Mouse (Mus musculus) limb, embryonic 11.5 days (tissue): Measurements from ENCODE around the gene Ncam2. TPM values are rescaled to one million over a fixed set of nuclear protein-coding genes. Genes with fewer than 3 reads are reported as not detected.

Experiments used
- ATAC-seq: fragments of 200-750 bp; cut with Nextera tagmentation; 2 replicates; pipeline ENCODE4 v1.8.0; 2017; ENCODE audit warnings: low read depth; ENCODE audit not compliant: insufficient number of reproducible peaks, low FRiP score, low TSS enrichment
- DNase-seq: peaks from one replicate; pipeline ENCODE4 v3.0.0-alpha.2; 2015; ENCODE audit warnings: low spot score
- H3K27ac ChIP-seq: fragments of 300-500 bp; sonication (generic); replicated peaks from 2 replicates; pipeline ENCODE4 v1.5.1; 2014; ENCODE audit warnings: low read depth, mild to moderate bottlenecking, low read length
- H3K27me3 ChIP-seq: fragments of 300-500 bp; sonication (generic); 2 replicates; pipeline ENCODE4 v1.6.1; 2014; ENCODE audit warnings: mild to moderate bottlenecking, low read length, mixed read lengths; ENCODE audit not compliant: control insufficient read depth, insufficient read depth
- H3K36me3 ChIP-seq: fragments of 300-500 bp; sonication (generic); 2 replicates; pipeline ENCODE4 v1.6.1; 2014; ENCODE audit warnings: mild to moderate bottlenecking, low read length, moderate library complexity, mixed read lengths; ENCODE audit not compliant: control insufficient read depth, insufficient read depth
- H3K4me1 ChIP-seq: fragments of 300-500 bp; sonication (generic); 2 replicates; pipeline ENCODE4 v1.6.1; 2014; ENCODE audit warnings: low read length, mixed read lengths; ENCODE audit not compliant: control insufficient read depth, insufficient read depth
- H3K4me2 ChIP-seq: fragments of 300-500 bp; sonication (generic); 2 replicates; pipeline ENCODE4 v1.6.1; 2014; ENCODE audit warnings: low read depth, mild to moderate bottlenecking, moderate library complexity; ENCODE audit not compliant: severe bottlenecking
- H3K4me3 ChIP-seq: fragments of 300-500 bp; sonication (generic); 2 replicates; pipeline ENCODE4 v1.5.1; 2014; ENCODE audit warnings: low read depth, low read length
- H3K9ac ChIP-seq: fragments of 300-500 bp; sonication (generic); 2 replicates; pipeline ENCODE4 v1.6.1; 2014; ENCODE audit warnings: mild to moderate bottlenecking, low read length
- H3K9me3 ChIP-seq: fragments of 300-500 bp; sonication (generic); 2 replicates; pipeline ENCODE4 v1.6.1; 2016; ENCODE audit warnings: low read length; ENCODE audit not compliant: control insufficient read depth
- whole genome bisulfite sequencing: fragments of 180-500 bp; shearing (Covaris S2); extraction: QIAGEN DNeasy Blood & Tissue Kit; methylation state at CpG from one replicate; pipeline ENCODE4 v1.1.7; 2014; 5-methylcytosine and 5-hydroxymethylcytosine counted together
- polyA plus RNA-seq: library from polyadenylated mRNA; unstranded; fragments of >200 nt; fragmentation: Nextera tagmentation; extraction: Ambion mirVana; gene quantifications from 2 replicates; pipeline ENCODE4 v1.2.1, GENCODE M21; 2014

The Ncam2 gene
- 0.23 and 0.38 TPM in 2 replicates for polyA plus RNA-seq

GRCm38 (mm10) chr16:81200201-81201071 lies at the start of gene Ncam2:
Gene Ncam2 (plus strand): TSS chr16:81200697.
- Histone ChIP-seq H3K4me3 (peak within 1 kb of the TSS; percentile 52), H3K27ac (no peak within 1 kb of the TSS)

GRCm38 (mm10) chr16:81170828-81171227 lies 29.7 kb upstream of the Ncam2 start:
- Histone ChIP-seq H3K9ac (no peak overlapping the region), H3K27ac (no peak overlapping the region)

More at GRCm38 (mm10) chr16:81200201-81201071, at the start of gene Ncam2:
- no peaks in the 10 kb centered on the region for H3K4me1 ChIP-seq
- H3K9ac ChIP-seq = peak within 1 kb of the TSS; percentile 53; the same call in 1 of the 2 replicates
- peak within 1 kb of the TSS; percentile 89 for H3K4me2 ChIP-seq
- WGBS = 0% methylated on average over 43 of the region's 70 CpGs
- H3K36me3 ChIP-seq = no peaks in the 10 kb centered on the region
- H3K27me3 ChIP-seq = no peaks in the 10 kb centered on the region
- ATAC-seq (peak; percentile 75), DNase-seq (peak; percentile 76)
- no peaks in the 10 kb centered on the region for H3K9me3 ChIP-seq

DNA sequence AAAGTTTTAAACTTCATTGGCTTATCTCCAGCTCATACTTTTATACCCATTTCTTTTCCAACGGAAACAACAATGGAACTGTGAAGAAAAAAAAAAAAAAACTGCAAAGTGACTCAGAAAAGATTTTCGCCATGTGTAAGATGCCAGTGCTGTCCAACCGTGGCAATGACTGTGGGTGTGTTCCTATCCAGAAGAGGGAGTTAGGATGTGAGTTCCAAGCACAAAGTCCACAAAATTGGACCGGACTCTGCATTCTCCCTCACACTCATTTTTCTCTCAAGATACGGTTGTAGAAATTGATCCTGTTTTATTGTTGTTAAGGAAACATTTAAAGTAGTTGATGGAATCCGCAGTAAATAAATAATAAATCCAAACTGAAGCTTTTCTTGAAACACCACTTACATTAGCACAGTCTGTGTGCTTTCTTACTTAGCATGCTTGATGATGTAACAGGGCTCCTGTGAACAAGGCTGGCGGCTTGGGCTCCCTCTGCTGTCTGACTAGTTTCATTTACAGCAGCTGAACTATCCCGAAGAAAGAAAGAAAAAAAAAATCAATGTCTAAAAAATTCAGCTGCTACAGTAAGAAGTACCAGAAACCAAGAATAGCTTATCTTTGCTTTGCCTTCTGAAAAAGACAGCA lies 25.1 kb upstream of the Ncam2 start:
- no peak for ATAC-seq
- no peak overlapping the region for H3K9ac ChIP-seq
- no peaks in the 10 kb centered on the region for H3K27me3 ChIP-seq
- no peak overlapping the region for H3K4me3 ChIP-seq
- no peaks in the 10 kb centered on the region for H3K4me1 ChIP-seq
- H3K36me3 ChIP-seq = no peaks in the 10 kb centered on the region
- WGBS = 59% methylated on average over 8 of the region's 8 CpGs
- DNase-seq = peak; percentile 54
- no peak overlapping the region for H3K4me2 ChIP-seq
- H3K27ac ChIP-seq = no peak overlapping the region
- no peaks in the 10 kb centered on the region for H3K9me3 ChIP-seq

More at GRCm38 (mm10) chr16:81170828-81171227, 29.7 kb upstream of the Ncam2 start:
- H3K4me3 ChIP-seq = no peak overlapping the region
- ATAC-seq (no peak), DNase-seq (no peak)
- no peaks in the 10 kb centered on the region for H3K9me3 ChIP-seq
- whole genome bisulfite sequencing = 97% methylated on average over 2 of the region's 2 CpGs
- H3K4me2 ChIP-seq = no peak overlapping the region
- no peaks in the 10 kb centered on the region for H3K36me3 ChIP-seq
- no peaks in the 10 kb centered on the region for H3K27me3 ChIP-seq
- no peaks in the 10 kb centered on the region for H3K4me1 ChIP-seq

DNA sequence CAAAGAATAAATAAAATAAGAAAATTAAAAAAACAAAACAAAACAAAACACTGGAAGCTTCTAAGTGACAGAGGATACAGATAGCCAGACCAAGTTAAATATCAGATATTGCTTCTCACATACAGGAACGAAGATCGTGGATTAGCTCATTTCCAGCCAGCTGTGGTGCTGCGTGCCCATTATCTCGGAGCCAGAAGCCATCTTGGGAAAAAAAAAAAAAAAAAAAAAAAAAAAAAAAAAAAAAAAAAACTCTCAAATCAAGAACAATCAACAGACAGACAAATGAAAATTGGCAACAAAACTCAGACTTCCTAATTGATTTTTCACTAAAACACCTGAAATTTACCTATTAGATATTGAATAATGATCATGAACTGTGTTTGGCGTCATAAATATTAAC lies 20.7 kb upstream of the Ncam2 start:
- DNase-seq (no peak), ATAC-seq (no peak)
- no peak overlapping the region for H3K9ac ChIP-seq
- H3K36me3 ChIP-seq = no peaks in the 10 kb centered on the region
- H3K27ac ChIP-seq = no peak overlapping the region
- no peaks in the 10 kb centered on the region for H3K4me1 ChIP-seq
- 91% methylated on average over 5 of the region's 5 CpGs for WGBS
- no peak overlapping the region for H3K4me3 ChIP-seq
- H3K27me3 ChIP-seq = no peaks in the 10 kb centered on the region
- H3K4me2 ChIP-seq = no peak overlapping the region
- H3K9me3 ChIP-seq = no peaks in the 10 kb centered on the region

DNA sequence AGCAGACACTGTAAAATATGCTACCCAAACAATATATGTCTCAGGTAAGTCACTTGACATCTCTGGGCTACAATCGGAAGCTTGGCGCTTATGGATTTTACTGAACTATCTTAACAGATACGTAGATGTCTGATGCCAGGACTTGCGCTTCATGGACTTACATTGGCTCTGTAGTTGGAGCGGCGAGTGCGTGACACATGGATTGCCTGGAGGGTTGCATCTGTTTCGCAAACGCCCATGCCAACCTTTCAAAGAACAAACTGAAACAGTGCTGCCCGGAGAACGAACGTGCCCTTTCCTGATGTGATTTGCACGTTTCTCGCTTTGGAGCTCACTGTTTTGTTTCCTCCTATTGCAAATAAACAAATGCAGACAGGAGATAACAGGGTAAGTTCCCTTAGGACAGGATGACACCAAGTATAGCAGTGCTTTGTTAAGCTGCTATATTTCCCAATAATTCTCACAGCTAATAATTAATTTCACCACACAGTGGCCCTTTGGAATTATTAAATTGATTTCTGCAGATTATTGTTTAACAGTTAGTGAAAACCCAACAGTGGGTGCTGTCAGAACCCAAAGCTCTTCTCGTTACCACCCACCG lies 12.8 kb upstream of the Ncam2 start:
- WGBS = 84% methylated on average over 16 of the region's 16 CpGs
- ATAC-seq = no peak
- no peaks in the 10 kb centered on the region for H3K36me3 ChIP-seq
- H3K4me3 ChIP-seq = no peak overlapping the region
- no peaks in the 10 kb centered on the region for H3K27me3 ChIP-seq
- no peak for DNase-seq
- H3K4me1 ChIP-seq = no peaks in the 10 kb centered on the region
- H3K9me3 ChIP-seq = no peaks in the 10 kb centered on the region
- H3K27ac ChIP-seq = no peak overlapping the region
- H3K9ac ChIP-seq = no peak overlapping the region
- no peak overlapping the region for H3K4me2 ChIP-seq

GRCm38 (mm10) chr16:81191621-81192020 lies 8.9 kb upstream of the Ncam2 start:
- no peaks in the 10 kb centered on the region for H3K9me3 ChIP-seq
- 89% methylated on average over 2 of the region's 2 CpGs for WGBS
- H3K9ac ChIP-seq = no peak overlapping the region
- no peak overlapping the region for H3K4me3 ChIP-seq
- ATAC-seq (no peak), DNase-seq (no peak)
- H3K27me3 ChIP-seq = no peaks in the 10 kb centered on the region
- no peaks in the 10 kb centered on the region for H3K36me3 ChIP-seq
- H3K4me1 ChIP-seq = no peaks in the 10 kb centered on the region
- no peak overlapping the region for H3K4me2 ChIP-seq
- H3K27ac ChIP-seq = no peak overlapping the region

DNA sequence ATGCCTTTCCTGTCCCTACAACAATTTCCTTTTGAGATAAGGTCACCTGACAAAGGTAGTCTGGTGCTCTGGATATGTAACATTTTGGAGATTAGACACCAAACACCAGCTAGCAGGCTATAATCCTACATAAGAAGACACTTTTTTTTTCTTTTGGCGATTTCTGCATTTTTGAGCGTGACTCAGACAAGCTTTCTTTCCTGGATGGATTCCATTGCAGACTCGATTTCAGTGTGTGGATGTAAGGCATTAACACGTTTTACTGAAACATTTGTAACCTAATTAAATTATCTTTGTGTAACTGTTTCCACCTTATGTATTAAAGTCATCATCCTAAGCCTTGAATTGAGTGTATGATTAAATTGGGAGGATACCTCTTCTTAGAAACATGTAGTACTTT lies 7.9 kb upstream of the Ncam2 start:
- H3K27ac ChIP-seq = no peak overlapping the region
- DNase-seq (no peak), ATAC-seq (no peak)
- H3K36me3 ChIP-seq = no peaks in the 10 kb centered on the region
- H3K9ac ChIP-seq = no peak overlapping the region
- no peak overlapping the region for H3K4me2 ChIP-seq
- H3K27me3 ChIP-seq = no peaks in the 10 kb centered on the region
- WGBS = 78% methylated on average over 4 of the region's 4 CpGs
- no peaks in the 10 kb centered on the region for H3K9me3 ChIP-seq
- H3K4me1 ChIP-seq = no peaks in the 10 kb centered on the region
- no peak overlapping the region for H3K4me3 ChIP-seq

DNA sequence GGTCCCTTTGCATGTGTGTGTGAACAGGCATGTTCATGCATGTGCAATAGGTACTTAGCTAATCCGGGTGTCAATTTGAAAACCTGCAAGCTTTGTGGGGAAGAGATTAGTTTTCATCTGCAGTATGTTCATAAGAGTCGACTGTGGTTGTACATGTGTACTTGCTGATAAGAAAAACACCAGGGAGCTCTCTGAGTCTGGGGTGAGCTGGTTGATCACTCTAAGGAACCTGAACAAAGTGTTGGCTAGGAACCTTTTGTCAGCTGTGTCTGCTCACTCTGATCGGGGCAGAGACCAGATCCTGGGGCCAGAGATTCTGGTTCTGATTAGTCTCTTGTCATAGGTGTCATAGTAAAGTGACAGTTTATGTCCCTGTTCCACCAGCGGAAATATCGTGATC lies 1.0 kb upstream of the Ncam2 start:
- no peaks in the 10 kb centered on the region for H3K36me3 ChIP-seq
- H3K27ac ChIP-seq = no peak overlapping the region
- no peak overlapping the region for H3K9ac ChIP-seq
- no peaks in the 10 kb centered on the region for H3K4me1 ChIP-seq
- ATAC-seq (no peak), DNase-seq (no peak)
- H3K4me3 ChIP-seq = no peak overlapping the region
- 73% methylated on average over 5 of the region's 5 CpGs for WGBS
- no peaks in the 10 kb centered on the region for H3K27me3 ChIP-seq
- H3K9me3 ChIP-seq = no peaks in the 10 kb centered on the region
- H3K4me2 ChIP-seq = no peak overlapping the region
